Mouse (Mus musculus) lung, postnatal 36 days (tissue): Measurements from ENCODE around the gene Gal3st4.
A peak's percentile ranks its signal among the peaks of the same experiment; 100 is the strongest.
"Not testable (repeated sequence)": the region's sequence is repeated elsewhere in the genome, so short reads cannot be mapped to it uniquely, and the experiment has no call there.

Experiments used
- DNase-seq: peaks from one replicate; pipeline ENCODE4 v3.0.0; 2022; ENCODE audit warnings: mixed read lengths

Gene Gal3st4

DNA sequence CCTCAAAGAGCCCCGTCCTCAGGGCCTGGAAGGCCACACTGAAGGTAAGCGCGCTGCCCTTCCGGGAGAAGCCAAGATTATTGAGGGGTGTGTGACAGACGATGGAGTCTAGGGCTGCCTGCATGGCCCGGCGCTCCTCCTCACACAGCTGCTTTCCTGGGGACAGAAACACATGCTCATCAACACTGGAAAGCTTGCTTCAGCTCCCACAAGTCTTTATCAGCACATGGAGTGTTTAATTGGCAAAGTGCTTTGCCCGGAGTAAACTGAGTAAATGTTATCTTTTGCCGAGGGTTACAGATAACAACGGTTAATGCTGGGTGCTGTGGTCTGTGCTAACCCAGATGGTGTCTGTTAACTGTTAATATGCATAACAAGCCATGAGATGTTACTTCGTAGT is 11.8 kb downstream of the Gal3st4 start:
- DNase-seq, result no peak

DNA sequence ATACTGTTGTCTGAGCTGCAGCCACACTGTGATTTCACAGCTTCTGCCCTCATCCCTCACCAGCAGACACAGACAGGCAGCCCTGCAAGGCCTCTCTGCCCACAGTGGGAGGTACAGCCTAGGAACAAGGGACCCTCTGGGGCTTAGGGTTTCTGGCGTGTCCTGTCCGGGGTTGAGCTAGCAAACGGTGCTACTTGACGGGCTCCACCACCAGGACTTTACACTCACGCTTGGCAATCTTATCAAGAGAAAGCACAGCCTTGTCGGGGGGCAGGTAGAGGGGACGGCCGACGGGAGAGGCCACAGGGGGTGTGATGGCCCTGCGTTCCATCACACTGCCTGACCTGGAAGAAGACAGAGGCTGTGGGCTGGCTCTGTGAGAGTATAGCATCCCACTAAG is 12.6 kb downstream of the Gal3st4 start:
- DNase-seq, result no peak

DNA sequence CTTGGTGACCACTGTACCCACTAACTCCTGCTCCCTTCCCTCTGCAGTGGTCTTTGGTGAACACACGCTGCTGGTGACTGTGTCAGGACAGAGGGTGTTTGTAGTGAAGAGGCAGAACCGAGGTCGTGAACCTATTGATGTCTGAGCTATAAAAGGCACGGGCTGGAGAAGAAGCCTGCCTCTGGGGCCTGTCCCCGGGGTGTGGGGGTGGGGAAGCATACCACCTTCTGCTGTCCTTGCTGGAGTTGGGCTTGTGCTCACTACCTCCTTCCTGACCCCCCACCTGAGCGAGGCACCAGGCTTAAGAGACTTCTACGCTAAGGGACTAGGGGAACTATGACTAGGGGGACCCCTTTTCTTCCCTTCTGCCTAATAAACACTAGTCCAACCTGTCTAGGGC is 13.6 kb downstream of the Gal3st4 start:
- DNase-seq, result no peak

DNA sequence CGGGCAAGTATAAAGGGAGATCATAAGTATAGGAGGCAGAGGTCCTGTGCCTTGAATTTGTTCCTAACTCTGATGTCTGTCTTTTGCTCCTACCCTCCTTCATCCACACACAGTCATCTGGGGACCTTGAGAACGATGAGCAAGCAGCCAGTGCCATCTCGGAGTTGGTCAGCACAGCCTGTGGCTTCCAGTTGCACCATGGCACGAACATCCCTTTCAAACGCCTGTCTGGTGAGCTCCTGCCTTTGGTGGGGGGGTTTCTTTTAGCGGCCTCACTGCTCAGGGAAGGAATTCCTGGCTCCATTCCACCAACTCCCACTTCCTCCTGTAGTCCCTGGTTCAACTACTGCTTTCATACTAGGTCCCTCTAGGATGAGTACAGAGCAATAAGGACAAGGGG is 14.1 kb downstream of the Gal3st4 start:
- DNase-seq, result no peak

DNA sequence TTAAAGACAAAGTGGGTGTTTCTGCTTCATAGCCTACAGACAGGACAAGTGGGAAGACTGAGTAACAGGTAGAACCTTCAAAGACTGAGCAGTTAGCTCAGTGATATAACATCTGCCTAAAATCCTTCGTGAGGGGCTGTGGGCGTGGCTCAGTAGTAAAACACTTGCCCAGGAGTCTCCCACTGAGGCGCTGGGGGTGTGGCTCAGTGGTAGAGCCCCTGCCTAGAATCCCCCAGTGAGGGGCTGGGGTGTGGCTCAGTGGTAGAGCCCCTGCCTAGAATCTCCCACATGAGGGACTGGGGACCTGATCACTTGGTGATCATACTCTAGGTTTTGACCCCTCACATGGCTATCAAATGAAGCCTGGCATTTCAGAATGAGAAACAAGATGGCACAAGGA is 14.6 kb downstream of the Gal3st4 start:
- DNase-seq, result no peak

DNA sequence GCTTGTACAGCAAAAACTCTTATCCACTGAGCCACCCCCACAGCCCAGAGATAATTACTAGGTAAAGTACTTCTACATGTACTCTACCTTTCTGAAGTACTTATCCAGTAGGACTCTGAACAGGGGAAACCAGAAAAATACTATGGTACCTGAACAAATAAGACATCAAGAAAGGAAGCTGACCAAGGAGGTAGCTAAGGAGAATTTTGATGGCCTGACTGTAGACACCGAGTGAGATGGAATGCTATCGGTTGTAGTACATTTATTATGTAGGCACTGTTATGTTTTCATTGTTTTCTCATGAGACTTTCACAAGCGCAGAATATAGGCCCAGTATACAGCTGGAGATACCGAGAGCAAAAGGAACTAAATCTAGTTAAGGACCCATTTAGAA is 15.1 kb downstream of the Gal3st4 start:
- no peak for DNase-seq

DNA sequence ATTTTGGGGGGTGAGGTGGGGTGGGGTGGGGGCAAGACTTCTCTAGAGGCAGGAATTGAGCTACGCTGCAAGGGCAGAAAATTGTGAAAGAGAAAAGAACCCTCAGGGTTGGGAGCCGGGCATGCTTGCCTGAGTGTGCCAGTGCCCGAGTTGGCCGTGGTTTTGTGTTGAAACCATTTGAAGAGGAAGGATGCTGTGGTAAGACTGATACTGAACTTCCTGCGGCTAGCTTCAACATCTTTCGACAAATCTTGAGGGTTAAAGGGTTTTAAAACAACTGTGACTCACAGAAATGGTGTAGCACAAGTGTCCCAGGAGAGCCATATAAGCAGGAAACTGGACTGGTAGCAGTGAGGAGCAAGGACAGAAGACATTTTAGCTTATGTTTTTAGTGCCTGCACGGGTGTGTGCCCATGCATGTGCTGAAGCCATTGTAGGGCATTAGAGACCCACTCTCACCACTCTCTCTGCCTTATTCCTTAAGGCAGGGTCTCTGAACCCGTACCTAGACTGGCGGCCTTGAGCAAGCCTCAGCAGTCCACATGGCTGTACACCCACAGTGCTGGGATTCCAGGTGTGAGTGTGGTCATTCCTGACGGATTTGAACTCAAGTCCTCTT is 15.6 kb downstream of the Gal3st4 start:
- peak; percentile 61 for DNase-seq

DNA sequence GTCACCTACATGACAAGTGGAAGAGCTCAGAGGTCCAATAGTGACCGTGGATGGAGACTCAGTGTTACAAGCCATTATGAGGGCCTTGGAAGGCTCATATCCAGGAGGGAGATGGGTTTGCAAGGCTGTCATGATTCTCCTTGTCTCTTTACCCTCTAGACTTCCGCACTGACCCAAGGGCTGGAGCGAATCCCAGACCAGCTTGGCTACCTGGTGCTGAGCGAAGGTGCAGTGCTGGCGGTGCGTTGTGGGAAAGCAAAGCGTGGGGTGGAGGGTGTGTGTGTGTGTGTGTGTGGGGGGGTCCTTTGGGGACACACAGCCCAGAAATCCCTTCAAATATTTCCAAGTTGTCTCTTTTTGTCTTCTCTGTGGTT is 16.6 kb downstream of the Gal3st4 start:
- no peak for DNase-seq

DNA sequence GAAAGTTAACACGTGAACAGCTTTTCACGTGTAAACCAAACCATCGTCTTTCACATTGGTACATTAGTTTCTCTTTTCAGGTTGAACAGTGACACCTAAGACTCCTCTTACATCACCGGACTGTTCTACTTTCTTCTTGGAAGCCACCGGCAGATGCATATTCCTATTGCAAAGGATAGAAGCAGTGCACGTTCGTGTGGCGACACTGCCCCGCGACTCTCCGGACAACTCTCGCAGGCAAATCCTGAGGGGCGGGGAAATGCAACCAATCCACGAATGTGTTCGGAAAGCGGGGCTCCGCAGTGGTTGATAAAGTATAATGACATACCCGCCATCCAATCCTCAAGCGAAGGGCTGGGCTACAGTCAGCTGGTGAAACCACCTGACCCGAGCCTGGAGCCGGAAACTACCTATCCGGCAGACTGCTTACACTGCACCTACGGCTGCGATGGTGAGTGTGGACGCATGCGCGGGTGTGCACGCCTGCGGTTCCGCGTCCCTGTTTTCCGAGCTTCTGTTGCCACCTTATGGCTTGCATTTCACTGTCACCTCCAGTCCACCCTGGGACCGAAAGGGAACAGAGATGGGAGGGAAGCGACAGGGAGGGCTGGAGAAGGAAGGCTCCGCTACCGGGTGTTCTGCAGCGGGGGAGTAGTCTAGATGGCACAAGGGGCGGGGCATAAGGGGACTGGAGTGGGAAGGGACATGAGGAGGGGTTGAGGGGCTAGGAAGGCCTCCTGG is 17.1 kb downstream of the Gal3st4 start, which contains the start of gene Lamtor4:
Lamtor4 (plus strand) TSS at position 130 of the 741 bp plus-strand sequence.
- DNase-seq, result peak; percentile 99

DNA sequence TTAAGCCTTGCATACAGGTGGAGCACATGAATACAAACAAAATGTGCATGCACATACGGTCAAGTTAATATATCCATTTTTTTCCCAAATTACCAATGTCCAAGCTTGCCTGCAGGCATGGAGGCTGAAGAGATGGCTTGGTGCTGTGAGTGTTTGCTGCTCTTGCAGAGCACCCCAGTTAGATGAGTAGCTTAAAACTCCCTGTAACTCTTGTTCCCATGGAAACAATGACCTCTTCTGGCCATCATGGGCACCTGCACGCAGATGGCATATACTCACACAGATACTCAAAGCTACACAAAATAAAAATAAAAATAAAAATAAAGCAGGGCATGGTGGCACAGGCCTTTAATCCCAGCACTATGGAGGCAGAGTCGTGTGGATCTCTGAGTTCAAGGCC is 19.6 kb downstream of the Gal3st4 start:
- DNase-seq, result no peak

DNA sequence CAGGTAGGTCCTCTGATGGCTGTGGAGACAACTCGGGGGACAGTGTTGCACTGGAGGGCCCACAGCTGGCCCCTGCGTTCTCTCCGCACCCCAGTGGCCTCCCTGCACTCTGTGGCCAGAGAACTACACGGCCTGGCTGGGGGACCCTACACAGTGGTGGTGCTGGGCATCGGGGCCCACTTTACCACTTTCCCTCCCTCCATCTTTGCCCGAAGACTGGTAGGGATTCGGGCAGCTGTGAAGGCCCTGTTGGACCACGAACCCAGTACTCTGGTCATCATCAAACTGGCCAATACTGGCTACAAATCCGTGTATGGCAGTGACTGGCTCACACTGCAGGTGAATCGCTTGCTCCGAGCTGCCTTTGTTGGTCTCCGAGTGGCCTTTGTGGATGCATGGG is 21.5 kb downstream of the Gal3st4 start:
- no peak for DNase-seq

DNA sequence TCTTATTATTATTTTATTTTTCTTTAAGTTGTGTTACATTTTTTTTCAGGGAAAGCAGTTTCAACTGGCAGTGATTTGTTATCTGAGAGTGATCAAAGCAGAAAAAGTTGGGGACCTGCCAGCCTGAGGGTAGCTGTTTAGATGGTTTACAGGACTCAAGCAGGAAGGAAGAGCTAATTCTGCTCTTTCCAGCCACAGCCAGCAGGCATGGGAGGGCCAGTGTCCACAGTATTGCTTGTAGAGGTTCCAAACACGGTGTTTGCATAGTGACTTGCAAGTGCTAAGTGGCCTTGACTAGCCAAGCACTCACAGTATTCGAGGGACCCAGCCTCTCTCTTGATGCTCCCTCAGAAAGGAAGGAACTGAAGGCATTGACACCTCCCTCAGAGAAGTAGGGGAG is 31.1 kb downstream of the Gal3st4 start:
- peak; percentile 21 for DNase-seq

DNA sequence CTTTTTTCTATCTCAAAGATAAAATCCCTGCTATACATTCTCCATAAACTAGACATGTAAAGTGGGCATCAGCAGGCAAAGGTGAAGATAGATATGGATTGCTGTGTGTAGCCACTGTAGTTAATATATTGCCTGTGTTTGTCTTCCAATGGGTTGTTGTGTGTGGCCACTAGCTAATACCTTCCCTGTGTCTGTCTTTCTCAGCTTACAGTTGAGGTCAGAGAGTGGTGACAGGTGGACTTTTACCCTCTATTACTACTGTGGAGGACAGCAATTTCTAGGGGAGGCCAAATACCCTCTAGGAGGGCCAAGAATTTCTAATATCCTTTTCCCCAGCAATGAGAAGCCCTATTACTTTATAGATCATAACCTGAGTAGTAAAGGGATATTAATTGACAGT is 38.4 kb downstream of the Gal3st4 start:
- DNase-seq, result no peak

DNA sequence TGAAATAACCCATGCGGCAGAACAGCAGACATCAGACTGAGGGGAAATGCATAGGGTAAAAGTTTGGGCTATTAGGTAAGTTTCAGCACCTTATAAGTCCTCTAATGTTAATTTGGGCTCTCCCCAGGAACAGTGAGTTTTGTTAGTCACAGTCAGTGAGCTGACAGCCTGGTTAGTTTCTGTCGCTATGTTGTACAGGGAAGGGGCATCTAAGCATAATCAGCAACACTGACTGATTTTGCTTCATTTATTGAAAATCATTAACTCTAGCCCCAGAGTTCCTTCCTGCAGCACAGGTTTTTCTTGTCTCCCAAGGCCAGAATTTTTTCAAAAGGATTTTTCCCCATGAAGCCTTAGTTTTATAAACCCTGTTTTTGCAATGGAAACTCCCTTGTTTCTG is 38.9 kb downstream of the Gal3st4 start:
- DNase-seq, result no peak

DNA sequence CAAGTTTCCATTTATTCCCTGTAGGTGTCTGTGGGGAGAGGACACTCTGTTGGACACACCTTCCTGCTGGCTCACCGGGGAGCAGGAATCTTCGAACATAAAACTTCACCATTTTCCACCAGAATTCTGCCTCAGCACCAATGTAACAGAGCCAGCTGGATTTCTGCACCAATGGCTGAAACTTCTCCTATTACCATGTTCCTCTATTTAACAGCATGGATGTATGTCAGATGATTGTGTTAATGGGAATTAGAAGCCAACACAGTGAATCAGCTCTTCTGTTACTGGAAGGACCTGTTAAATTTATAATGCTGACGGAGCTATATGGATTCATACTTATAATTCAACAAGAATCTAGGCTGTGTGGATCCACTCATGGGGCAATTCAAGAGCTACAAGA is 43.1 kb downstream of the Gal3st4 start:
- no peak for DNase-seq

DNA sequence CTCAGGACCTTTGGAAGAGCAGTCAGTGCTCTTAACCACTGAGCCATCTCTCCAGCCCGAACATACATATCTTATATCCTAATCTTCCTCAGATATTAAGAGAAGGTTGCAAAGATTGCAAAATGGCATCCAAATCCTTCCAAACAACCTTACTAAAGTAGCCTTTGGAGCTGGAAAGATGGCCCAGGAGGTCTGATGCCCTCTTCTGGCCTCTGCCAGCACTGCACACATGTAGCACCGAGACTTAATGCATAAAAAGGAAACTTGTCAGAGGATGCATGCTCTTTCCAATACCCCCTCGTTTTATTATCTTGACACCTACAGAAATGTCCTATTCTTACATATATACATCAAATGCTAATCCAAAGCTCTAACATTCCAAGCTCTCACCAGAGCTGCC is 44.6 kb downstream of the Gal3st4 start:
- DNase-seq, result peak; percentile 68

DNA sequence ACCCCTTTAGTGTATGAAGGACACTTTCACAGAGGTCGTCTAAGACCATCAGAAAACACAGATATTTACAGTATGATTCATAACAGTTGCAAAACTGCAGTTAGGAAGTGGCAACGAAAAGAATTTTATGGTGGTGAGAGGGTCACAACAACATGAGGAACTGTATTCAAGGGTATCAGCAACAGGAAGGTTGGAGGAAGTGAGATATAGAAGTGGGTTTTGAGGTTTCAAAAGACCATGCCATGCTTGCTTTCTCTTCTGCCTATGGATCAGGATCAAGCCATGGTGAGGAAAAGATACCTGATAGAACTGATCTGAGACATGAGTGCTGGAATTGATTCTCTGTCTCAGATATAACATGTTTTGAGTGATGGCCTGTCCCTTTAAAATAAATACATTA is 45.3 kb downstream of the Gal3st4 start:
- DNase-seq, result peak; percentile 22

DNA sequence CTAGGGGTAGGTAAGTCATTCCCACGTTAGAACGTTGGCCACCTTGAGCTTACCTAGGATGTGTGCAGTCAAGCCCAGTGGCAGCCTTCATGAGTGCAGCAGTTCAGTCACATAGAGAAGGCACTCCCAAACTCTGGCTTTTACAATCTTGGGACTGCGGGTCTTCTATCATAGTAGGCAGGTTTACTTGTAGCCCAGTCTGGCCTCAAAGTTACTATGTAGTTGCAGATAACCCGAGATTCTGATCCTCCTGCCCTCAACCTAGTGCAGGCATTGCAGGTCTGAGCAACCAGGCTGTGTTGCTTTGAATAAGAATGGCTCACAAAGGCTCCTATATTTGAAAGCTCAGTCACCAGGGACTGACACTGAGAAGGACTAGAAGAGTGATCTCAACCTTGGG is 46.1 kb downstream of the Gal3st4 start:
- no peak for DNase-seq

DNA sequence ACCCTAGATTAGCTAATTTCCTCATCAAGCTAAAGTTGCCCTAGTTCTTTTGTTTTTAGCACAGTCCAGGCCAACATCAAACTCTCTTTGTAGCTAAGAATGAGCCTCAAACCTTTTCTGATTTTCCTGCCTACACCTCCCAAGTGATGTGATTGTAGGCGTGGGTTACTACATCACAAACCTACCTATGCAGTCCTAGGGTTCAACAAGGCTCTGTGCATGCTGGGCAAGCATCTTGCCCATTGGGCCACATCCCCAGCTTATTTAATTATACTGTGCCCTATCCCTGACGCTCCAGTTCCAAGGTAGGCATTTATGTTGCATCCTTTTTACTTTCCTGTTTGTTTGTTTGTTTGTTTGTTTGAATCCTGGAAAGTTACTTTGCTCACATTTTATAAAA is 46.9 kb downstream of the Gal3st4 start, which contains the start of gene Nxpe5:
Nxpe5 (plus strand) TSS at position 199 of the 400 bp plus-strand sequence.
- no peak for DNase-seq

DNA sequence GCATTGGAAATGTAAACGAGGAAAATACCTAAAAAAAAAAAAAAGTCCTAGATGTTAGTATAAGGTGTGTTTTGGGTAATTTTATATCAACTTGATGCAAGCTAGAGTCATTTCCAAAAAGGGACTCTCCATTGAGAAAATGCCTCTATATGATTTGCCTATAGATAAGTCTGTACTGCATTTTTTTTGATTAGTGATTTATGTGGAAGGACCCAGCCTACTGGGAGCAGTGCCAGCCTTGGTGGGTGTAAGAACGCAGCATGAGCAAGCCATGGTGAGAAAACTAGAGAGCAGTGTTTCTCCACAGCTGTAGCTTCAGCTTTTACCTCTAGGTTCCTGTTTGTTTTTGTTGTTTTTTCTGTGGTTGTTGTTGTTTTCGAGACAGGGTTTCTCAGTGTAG is 49.4 kb downstream of the Gal3st4 start:
- DNase-seq, result no peak

DNA sequence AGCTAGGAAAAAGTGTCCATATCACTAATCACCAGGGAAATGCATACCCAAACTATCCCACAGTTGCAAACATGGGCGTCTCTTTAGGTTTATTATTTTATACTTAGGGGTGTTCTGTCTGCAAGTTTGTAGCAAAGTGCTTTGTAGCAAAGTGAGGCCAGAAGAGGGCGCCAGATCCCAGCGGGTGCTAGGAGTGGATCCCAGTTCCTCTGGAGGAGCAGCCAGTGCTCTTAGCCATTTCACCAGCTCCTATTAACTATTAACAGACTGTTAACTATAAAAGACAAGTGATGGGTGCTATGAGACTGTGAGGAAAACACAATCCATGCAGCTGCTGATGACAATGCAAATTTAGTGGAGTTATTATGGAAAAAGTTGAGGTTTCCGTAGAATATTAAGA is 50.5 kb downstream of the Gal3st4 start:
- peak; percentile 89 for DNase-seq

DNA sequence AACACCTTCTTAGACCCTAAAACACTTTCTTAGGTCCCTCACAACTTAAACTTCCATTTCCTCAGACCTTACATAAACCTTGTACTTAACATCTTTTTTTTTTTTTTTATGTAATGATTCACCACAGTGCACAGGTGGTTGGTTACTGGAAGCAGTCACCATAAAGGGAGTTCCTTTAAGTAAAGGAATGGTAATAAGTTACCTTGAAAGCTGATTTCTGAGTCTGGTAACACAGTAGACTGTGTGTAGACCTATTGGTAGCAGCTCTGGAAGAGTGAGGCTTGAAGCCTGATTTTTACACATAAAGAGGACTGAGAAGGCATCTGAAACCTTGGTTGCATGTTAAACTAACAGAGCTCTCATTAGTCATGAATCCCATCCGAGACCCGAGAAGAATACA is 52.8 kb downstream of the Gal3st4 start:
- DNase-seq, result no peak

DNA sequence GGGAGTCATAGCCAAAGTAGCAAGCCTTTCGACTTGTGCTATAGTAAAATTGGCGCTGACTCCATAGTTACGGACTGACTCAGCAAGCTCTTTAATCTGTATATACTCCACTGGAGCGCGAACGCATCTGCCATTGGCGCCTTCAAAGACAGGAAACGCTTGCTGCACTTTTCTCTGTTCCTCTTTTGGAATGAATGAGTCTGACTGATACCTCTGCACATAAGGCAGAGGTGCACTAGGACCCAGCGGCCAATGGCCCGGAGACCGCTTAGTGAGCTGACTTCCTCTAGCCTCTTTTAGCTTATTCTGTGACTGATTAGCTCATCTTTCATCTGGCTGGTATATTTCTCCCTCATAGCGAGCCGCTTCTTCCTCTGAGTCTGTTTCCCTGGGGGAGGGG is 56.0 kb downstream of the Gal3st4 start:
- not testable (repeated sequence) for DNase-seq
